Mouse (Mus musculus): ENCODE results near the gene Smap1. TPM values are rescaled to one million over a fixed set of nuclear protein-coding genes. Genes with fewer than 3 reads are reported as not detected.

Smap1 gene
- total RNA-seq, 1 experiment from 2014 or later = 38.5 TPM

DNA sequence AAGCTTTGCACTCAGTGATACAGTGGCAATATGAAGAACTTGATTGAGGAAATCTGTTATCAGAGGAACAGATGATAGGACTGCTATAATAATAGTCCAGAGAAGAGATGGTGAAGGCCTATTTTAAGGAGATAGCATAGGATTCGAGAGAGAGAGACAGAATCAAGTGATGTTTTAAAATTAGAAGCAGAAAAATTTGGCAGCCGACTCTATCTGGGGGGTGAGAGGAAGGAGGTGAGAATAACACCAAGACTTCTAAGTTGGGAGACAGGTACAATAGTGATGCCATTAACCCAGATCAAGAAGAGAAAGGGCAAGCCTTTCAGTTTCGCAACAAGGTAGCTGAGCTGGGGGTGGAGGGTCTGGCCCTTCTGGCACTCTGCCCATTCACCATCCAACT, 6.3 kb upstream of the Smap1 start:
- no peak for ATAC-seq (replicated peaks in 1 of 2; ENCODE audit: insufficient read depth in 1 of 2, low FRiP score in 2 of 2, low TSS enrichment in 1 of 2, low read depth in 1 of 2, poor library complexity in 2 of 2, severe bottlenecking in 2 of 2)

DNA sequence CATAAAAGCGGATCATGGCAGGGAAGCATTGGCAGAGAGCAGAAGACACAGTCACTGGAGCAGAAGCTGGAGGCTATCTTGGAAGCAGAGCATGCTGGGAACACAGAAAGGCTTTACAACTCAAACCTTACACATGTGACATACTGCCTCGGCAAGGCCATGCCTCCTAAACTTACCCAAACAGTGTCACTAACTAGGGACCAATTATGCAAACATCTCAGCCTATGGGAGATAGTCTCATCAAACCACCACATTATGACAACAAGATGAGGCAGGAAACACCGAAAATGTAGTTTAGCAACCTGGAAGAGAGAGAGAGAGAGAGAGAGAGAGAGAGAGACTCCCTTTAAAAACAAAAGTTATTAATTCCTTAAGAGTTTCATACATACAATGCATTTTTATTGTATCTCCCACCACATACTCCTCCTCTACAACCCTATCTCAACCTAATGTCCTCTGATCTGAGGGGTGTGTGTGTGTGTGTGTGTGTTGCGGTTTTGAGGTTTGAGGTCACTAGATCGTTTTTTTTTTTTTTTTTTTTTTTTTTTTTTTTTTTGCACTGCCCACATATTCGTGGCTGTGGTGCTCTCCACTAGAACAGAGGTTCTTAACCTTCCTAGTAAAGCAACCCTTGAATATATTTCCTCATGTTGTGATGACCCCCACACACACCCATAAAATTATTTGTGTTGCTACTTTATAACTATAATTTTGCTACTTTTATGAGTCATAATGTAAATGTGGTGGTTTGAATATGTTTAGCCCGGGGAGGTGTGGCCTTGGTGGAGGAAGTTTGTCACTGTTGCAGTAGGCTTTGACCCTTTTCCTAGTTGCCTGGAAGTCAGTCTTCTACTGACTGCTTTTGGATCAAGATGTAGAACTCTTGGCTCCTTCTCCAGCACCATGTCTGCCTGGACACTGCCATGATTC, 1.9 kb upstream of the Smap1 start:
- no peak for ATAC-seq (replicated peaks in 1 of 2; ENCODE audit: insufficient read depth in 1 of 2, low FRiP score in 2 of 2, low TSS enrichment in 1 of 2, low read depth in 1 of 2, poor library complexity in 2 of 2, severe bottlenecking in 2 of 2)

DNA sequence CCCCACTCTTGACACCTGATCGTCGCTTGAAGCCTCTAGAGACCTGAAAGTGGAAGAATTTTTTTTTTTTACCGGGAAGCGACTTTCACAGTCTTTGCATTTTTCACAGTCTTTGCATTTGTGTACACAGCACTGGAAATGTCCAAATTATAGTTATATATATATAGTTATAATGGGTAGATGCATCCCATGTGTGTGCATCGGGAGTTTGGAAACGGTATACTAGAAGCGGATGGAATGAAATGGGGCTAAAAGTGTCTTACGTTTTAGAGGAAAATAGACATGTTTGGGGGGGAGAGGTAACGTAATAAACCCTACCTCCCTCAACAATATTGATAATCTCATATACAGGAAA, 390 bp upstream of the Smap1 start:
- ATAC-seq (replicated peaks in 1 of 2; ENCODE audit: insufficient read depth in 1 of 2, low FRiP score in 2 of 2, low TSS enrichment in 1 of 2, low read depth in 1 of 2, poor library complexity in 2 of 2, severe bottlenecking in 2 of 2) = no peak

DNA sequence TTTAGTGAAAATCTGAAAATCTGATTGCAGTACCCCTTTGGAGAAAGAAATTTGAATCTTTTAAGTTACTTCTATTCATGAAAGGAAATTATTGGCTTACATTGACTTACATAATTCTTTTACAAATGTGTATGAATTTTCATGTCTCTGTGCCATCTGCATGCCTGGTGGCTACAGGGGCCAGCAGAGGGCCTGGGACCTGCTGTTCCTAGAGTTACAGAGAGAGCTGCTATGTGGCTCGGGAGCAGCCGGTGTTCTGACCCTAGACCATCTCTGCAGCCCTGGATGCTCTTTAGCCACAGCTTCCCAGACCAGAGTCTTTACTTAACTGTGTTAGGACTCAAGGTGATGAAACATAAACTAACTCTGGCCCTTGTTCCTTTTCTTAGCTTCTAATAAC, 1.8 kb downstream of the Smap1 start:
- peak; percentile 40 to 53; a peak in 2 of 4 replicates for ATAC-seq (replicated peaks in 1 of 2; ENCODE audit: insufficient read depth in 1 of 2, low FRiP score in 2 of 2, low TSS enrichment in 1 of 2, low read depth in 1 of 2, poor library complexity in 2 of 2, severe bottlenecking in 2 of 2)

DNA sequence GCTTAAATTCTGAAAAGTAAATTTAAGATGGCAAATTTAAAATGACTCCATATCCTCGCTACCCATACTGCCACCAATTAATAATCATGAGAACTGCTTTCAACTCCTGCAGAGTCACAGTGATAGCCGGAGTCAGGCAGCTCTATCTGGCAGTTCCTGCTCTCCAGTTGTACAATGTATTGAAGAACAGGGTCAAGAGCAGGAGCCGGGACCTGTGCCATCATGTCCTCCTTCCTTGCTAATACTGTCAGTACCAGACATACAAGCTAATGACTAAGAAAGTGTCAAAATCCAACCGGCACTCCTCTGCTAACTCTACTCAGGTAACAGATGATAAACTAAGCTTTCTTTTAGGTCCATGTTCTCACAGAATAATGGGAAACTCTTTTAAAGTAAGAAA, 3.0 kb downstream of the Smap1 start:
- no peak for ATAC-seq (replicated peaks in 1 of 2; ENCODE audit: insufficient read depth in 1 of 2, low FRiP score in 2 of 2, low TSS enrichment in 1 of 2, low read depth in 1 of 2, poor library complexity in 2 of 2, severe bottlenecking in 2 of 2)

DNA sequence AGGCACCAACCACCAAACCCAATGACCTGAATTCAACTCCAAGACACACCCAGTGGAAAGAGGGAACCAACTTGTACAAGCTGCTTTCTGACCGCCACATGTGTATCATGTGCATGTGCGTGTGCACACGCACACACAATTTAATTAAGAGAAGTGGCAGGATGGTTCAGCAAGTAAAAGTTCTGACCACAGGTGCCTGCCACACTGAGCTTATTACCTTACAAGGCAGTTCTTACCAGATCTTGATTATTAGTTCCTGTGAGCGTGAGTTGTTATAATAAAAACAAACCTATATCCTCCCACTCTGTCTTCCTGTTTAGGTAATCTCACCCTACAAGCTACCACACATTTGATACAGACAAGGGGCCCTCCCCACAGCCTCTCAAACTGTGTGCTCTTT, 6.6 kb downstream of the Smap1 start:
- peak; percentile 37 to 56 for ATAC-seq (replicated peaks in 1 of 2; ENCODE audit: insufficient read depth in 1 of 2, low FRiP score in 2 of 2, low TSS enrichment in 1 of 2, low read depth in 1 of 2, poor library complexity in 2 of 2, severe bottlenecking in 2 of 2)

DNA sequence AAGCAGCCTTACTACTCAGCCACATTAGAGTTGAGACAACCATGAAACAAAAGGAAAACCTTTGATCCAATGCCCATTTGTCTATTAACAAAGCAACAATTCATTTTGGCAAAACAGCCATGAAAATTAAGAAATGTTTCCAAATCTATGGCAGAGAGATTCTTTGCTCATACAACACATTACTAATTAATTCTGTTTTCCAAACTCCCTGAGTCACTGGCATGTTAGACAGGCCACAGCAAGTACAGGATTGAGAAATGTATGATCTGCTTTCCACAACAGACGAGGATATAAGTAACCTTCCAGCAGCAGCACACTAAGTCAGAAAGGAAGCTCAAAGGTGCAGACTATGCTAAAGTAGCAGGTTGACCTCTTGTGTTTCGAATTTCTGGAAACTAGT, 9.1 kb downstream of the Smap1 start:
- ATAC-seq (replicated peaks in 1 of 2; ENCODE audit: insufficient read depth in 1 of 2, low FRiP score in 2 of 2, low TSS enrichment in 1 of 2, low read depth in 1 of 2, poor library complexity in 2 of 2, severe bottlenecking in 2 of 2) = no peak

DNA sequence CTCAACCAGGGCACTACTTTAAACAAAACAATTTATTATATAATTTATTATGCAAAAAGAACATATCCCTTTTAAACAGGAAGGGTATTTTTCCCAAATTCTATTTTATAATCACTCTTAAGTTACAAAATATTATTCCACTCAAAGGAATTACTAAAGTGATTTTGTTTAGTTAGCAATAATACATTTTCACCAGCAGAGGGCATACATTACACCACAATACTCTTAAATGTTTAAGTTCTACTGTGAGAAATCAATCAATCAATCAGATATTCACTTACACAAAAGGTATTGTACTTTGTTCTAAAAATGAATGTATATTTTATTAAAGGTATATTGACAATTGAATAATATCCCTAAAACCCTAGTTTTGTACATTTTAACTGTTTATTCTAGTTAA, 16.0 kb downstream of the Smap1 start:
- no peak for ATAC-seq (replicated peaks in 1 of 2; ENCODE audit: insufficient read depth in 1 of 2, low FRiP score in 2 of 2, low TSS enrichment in 1 of 2, low read depth in 1 of 2, poor library complexity in 2 of 2, severe bottlenecking in 2 of 2)

DNA sequence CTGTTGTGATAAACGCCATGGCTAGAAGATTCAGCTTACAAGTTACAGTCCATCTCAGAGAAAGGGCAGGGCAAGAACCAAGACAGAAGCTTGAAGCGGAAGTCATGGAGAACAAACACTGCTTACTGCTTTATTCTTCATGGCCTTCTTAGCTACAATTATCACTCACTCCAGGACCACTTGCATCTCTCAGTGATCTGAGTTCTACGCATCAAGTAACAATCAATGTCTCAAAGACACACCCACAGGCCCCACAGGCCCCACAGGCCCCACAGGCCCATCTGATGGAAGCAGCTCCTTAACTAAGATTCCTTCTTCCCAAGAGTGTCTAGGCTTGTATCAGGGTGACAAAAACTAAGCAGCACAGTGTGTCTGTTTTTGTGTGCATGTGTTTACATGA, 18.8 kb downstream of the Smap1 start:
- ATAC-seq (replicated peaks in 1 of 2; ENCODE audit: insufficient read depth in 1 of 2, low FRiP score in 2 of 2, low TSS enrichment in 1 of 2, low read depth in 1 of 2, poor library complexity in 2 of 2, severe bottlenecking in 2 of 2) = no peak

DNA sequence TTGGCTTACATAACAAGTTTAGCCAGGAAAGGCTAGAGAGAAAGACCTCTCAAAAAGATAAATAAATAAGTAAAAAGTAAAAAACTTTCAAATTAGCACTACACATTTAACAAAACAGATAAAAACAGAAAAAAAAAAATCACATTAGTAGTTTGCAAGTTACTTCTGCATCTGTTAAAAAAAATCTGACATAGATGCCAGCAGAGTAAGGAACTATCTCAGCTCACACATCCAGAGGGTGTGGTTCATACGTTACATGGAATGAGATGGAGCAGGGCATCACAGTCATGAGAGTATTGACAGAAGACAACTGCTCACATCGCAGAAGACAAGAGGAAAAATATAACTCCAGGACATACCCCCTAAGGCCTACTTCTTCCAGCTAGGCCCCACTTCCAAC, 19.4 kb downstream of the Smap1 start:
- no peak for ATAC-seq (replicated peaks in 1 of 2; ENCODE audit: insufficient read depth in 1 of 2, low FRiP score in 2 of 2, low TSS enrichment in 1 of 2, low read depth in 1 of 2, poor library complexity in 2 of 2, severe bottlenecking in 2 of 2)

DNA sequence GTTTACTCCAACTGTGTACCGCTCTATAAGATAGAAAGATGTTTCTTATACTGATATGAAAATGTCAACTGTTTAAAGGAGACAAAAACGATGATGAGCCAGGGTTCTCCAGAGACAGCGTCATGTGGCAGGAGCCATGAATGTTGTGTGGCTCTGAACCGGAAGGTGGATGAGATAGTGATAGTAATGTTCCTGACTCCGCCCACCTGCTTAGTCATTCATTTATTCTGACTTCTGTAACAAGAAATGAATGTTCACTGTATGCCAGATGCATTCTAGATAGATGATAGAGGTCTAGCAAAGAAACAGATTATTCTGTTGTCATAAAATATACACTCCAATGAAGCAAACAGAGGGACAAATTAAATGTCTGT, 22.5 kb downstream of the Smap1 start:
- peak in 1 of 2 experiments; percentile 27; a peak in 1 of 4 replicates for ATAC-seq (replicated peaks in 1 of 2; ENCODE audit: insufficient read depth in 1 of 2, low FRiP score in 2 of 2, low TSS enrichment in 1 of 2, low read depth in 1 of 2, poor library complexity in 2 of 2, severe bottlenecking in 2 of 2)

DNA sequence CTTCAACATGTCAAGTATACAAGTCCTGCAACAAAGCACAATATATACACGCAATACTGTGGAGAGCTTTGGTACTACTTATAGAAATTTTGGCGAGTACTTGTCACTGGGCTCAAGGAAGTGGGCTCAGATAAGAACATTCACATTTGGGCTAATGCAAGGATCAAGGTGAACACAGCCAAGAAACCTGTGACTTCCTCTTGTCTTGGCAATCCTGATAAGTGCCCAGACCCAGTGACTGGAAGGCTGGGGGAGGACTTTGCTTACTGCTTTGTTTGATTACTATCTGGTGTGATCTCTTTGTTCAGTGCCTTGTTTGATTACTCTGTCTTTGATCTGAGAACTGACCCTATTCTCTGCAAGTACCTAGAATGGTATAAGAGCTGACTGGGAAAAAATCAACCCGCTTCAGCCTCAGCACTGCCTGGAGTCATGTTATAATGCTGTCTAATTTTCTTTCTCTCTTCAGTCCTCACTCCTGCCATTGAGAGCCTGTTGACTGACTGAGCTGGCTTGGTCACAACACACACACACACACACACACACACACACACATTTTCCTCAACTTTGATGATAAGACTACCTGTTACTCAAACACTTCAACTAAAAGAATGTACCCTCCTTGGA, 23.0 kb downstream of the Smap1 start:
- ATAC-seq (replicated peaks in 1 of 2; ENCODE audit: insufficient read depth in 1 of 2, low FRiP score in 2 of 2, low TSS enrichment in 1 of 2, low read depth in 1 of 2, poor library complexity in 2 of 2, severe bottlenecking in 2 of 2) = no peak

DNA sequence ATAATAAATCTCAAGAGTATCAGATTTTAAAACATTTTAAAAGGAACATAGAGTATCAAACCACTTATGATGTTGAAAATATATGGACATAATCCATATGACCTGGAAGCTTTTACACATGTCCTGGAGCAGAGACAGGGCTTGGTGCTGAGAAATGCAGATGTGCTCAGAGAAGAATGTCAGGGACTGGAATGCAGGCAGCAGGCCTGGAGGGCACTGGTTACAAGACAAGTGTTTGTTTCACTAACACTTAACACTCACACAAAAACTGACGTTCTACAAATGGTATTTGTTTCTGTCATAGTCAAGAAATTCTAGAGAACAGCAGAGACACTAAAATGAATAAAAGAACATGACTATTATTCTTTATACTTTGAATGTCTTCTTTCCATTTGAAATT, 30.0 kb downstream of the Smap1 start:
- no peak for ATAC-seq (replicated peaks in 1 of 2; ENCODE audit: insufficient read depth in 1 of 2, low FRiP score in 2 of 2, low TSS enrichment in 1 of 2, low read depth in 1 of 2, poor library complexity in 2 of 2, severe bottlenecking in 2 of 2)

DNA sequence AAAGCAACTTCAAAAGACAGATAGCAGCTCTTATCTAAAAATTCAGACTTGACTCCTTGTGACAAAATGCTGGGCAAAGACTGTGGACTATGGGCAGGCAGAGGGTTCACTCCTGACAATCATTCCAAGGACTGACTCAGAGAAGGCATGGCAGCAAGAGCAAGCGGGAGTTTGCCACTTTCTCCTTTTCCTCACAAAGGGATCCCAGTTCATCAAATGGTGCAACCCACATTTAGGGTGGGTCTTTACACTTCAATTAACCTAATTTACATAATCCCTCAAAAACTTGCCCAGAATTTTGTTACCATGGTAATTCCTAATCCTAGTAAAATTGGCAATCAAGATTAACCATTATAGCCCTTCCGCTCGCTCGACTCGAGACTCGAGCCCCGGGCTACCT, 37.2 kb downstream of the Smap1 start:
- no peak for ATAC-seq (replicated peaks in 1 of 2; ENCODE audit: insufficient read depth in 1 of 2, low FRiP score in 2 of 2, low TSS enrichment in 1 of 2, low read depth in 1 of 2, poor library complexity in 2 of 2, severe bottlenecking in 2 of 2)

DNA sequence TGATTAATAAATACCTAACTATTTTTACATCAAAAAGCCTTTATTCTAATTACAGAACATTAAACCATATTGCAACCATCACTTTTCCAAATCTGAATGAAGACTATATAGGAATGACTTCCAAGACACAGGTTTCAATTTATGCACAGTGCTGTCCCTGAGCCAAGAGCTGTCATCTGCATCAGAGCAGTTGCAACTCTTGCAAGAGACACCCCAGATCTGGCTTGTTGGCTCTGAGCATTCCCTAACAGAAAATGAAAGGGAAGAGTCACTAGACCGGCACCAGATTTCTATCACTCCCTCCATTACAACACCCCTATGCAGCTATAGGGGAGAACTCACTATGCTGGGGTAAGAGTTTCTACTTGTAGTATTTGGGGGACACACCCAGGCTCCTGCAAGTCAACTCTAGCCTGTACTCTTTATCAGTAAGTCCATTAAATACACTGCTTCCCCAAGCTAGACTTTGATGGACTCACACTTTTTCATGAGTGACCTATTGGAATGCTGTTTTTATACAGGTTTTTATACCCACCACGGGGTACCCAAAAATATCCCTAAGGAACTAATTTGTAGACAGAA, 37.9 kb downstream of the Smap1 start:
- no peak for ATAC-seq (replicated peaks in 1 of 2; ENCODE audit: insufficient read depth in 1 of 2, low FRiP score in 2 of 2, low TSS enrichment in 1 of 2, low read depth in 1 of 2, poor library complexity in 2 of 2, severe bottlenecking in 2 of 2)

DNA sequence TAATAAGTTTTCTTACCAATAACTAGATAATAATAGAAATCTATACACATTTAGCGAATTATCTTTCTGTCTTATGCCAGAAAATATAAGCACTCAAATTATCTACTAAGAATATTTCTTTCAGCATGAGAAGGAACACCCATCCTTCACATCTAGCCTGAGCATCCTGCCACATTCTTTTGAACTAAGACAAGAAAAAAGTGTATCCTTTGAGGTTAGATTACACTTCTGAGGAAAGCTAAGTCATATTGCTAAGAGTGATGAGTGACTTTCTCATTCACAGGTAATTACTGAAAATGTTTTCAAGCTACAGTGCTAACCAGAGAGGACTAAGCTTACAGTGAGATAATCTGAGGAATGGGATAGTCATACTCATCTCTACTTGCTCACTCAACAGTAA, 39.4 kb downstream of the Smap1 start:
- no peak for ATAC-seq (replicated peaks in 1 of 2; ENCODE audit: insufficient read depth in 1 of 2, low FRiP score in 2 of 2, low TSS enrichment in 1 of 2, low read depth in 1 of 2, poor library complexity in 2 of 2, severe bottlenecking in 2 of 2)

DNA sequence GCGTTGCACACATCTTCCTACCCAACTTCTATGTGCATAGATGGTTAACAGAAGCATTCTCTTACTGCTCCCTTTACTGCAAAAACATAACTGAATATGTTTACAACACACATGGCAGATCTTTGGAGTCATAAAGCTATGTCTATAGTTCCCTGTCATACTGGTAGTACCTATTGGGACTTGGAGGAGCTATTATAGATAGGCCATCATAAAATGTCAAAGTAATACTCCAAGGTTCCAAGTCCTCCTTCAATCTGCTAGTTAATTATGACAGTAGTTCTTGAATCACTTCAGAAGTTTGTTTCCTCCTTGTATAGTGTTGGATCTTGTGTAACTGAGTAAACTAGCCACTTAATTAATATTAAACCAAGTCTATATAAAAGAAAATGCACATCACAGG, 49.9 kb downstream of the Smap1 start:
- ATAC-seq (replicated peaks in 1 of 2; ENCODE audit: insufficient read depth in 1 of 2, low FRiP score in 2 of 2, low TSS enrichment in 1 of 2, low read depth in 1 of 2, poor library complexity in 2 of 2, severe bottlenecking in 2 of 2) = no peak

DNA sequence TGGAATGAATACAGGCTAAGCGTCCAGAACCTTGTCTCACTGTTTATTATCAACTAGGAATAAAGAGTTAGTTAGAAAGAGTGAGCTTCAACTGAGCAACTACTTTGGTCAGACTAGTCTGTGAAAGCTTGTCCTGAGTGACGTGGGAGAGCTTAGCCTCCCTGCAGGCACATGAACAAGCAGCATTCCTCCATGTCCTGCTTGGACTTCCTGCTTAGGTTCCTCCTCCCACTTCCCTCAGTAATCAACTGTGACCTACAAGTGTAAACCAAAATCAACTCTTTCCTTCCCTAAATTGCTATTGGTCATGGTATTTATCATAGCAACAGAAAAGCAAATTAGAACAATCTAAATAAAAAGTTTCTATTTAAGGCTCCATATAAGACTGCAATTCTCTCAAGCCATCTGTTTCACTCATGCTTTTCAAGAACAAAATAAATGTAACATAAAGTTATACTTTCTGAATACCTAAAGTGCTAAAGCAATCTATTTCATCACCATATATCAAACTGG, 54.7 kb downstream of the Smap1 start:
- peak; percentile 46 to 53; a peak in 2 of 4 replicates for ATAC-seq (replicated peaks in 1 of 2; ENCODE audit: insufficient read depth in 1 of 2, low FRiP score in 2 of 2, low TSS enrichment in 1 of 2, low read depth in 1 of 2, poor library complexity in 2 of 2, severe bottlenecking in 2 of 2)

Measured in hematopoietic stem cell, adult 5-6 weeks (primary cell).